Mouse (Mus musculus) right cerebral cortex, adult 18-20 months (tissue): ENCODE measurements around the gene Tln2.
A peak's percentile ranks its signal among the peaks of the same experiment; 100 is the strongest.

Experiments used
- DNase-seq: peaks from one replicate; pipeline ENCODE4 v3.0.0; 2022; ENCODE audit warnings: mixed read lengths

Tln2 gene

DNA sequence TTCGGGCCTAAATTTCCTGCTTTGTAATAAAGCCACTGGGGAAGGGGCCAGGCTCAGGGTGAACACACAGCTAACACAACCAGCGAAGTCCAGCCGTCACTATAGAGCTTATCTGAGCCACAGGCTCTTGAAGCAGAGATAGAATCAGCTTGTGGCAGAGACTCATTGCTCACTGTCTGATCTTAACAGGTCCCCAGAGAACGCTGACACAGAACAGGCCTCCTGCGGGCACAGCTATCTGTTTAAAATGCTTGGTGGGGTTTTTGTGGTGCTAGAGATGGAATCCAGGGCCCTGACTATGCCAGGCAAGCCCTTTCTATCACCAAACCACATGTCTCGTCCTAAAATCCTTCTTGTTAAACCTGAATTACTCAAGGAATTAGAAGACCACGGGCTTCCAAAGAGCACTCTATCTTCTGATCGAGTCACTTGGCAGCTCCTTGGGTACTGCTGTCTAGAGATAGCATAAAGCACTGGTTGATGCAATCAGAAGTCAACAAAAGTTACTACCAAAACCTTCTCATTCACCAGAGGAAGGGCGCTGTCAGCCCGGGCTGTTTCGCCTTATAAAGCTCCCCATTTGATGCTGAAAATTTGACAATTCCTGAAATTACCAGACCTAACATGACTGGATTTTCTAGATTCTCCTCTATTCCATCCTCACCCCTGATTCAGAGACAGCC, 95.9 kb downstream of the Tln2 start:
- DNase-seq = no peak

DNA sequence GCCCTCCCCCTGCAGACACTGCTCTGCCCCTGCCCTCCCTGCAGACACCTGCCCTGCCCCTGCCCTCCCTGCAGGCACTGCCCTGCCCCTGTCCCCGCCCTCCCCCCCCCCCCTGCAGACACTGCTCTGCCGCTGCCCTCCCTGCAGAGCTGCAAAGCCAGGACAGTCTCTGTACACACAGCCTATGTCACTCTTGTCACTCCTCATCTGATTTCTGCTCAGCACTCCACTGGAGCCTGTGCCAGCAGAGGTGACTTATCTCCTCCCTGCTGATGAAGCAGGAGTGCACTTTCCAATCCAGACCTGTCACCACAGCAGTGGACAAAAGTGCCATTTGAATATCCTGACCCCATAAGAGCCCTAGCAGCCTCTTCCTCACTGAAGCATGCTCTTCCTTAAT, 118.0 kb downstream of the Tln2 start:
- DNase-seq = no peak

DNA sequence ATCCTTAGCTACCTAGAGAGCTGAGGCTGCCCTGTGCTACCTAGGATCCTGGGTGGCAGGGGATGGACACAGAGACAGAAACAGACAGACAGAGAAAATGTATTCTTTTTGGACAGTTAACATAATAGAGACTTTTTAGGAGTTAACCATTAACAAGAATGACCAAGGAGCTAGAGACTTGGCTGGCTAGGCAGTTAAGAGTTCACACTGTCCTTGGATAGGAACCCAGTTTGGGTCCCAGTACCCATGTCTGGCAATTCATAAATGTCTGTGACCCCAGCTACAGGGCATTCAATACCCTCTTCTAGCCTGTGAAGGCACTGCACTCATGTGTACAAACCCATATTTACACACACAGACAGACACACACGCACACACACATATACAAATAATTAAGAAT, 122.0 kb downstream of the Tln2 start:
- DNase-seq = no peak

DNA sequence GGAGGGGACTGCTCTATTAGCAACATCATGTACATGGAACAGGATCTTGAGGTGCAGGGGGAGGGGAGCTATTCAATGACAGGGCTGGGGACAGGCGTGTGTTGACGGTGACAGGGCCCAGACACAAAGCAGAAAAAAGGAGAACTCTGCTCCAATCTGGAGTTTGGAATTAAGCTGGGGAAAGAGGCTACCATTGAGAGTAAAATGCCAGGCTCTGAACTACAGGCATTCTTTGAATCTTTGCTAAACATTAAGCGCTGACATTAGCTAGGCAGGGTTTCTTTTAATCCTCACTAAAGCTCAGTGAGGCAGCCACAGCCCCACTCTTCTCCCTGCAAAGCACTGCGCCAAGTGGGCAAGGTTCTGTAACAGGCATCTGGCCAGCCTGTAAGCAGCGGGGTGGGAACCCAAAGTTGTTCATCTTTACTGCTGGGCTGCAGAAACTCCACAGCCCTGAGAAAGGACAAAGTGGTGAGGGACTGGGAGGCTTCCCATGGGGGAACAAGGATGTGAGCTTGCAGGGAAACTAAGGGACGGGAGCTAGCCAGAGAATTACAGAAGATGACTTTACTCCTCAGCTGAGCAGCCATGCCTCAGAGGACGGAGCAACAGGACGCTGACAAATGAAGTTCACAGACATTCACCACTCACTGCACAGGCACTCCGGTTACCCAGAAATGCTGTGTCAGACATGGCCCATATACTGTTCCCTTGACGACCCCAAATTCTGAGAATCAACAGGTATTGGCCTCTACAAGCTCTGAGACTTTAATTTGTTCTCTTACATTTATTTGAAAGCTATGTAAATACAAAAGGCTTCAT, 124.0 kb downstream of the Tln2 start:
- peak; percentile 16 for DNase-seq

DNA sequence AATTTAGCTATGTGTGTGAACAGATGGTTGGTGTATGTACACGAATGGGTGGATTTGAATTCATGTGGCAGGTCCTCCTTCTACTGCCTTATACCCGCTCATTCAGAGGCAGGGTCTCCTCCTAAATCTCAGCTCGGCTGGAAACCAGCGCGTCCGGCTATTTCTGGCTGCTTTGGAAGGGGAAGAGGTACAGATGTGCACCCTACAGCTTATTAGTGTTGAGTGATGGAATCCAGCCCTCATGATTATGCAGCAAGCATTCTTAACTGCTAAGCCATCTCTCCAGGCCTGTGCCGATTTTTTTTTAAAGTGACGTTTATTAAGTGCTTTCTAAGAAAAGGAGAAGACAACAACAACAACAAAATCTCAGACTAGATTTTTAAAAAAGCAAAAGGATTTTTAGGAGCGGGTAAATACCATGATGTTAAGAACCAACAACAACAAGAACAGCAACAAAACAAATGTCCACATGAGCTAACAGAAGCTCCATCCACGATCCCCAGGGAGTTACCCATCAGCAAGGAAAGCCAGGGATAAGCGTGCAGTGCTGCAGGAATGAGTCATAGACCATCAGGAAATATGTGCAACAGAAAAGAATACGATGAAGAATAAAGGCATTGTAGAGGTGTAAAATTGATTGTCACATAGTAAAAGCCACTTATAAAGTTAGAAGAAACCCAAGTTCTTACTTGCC, 130.2 kb downstream of the Tln2 start:
- no peak for DNase-seq

DNA sequence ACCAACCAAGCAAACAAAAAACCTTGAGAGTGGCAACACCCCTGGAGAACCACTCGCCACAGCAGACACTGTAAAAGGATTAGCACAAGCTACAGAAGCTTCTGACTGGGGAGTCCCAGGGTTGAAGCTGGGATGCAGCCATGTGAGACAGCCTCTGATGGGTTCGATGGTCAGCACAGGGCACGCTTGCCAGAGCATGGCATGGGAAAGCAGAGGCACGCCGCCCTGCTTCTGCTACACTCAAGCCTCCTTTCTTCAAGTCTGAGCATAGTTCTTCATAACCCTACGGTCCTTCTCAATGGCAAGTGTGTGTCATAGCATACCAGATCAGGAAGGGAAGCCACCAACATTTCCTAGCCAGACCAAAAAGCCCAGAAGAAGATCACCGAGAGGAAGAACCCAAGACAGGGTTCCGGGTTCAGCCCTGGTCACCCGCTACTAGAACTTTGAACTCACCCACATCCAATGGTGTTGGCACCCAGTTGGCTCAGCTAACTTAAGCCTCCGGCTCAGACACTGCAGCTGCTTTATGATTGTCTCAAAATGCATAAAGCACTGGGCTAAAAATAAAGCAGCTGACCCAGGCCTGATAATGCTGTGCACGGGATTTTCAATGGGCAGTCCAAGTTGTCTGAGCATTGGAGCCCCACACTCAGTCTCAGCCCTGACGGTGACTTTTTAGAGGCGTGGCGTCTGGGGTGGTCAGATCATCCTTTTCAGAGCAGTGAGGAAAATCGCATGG, 131.0 kb downstream of the Tln2 start:
- no peak for DNase-seq

DNA sequence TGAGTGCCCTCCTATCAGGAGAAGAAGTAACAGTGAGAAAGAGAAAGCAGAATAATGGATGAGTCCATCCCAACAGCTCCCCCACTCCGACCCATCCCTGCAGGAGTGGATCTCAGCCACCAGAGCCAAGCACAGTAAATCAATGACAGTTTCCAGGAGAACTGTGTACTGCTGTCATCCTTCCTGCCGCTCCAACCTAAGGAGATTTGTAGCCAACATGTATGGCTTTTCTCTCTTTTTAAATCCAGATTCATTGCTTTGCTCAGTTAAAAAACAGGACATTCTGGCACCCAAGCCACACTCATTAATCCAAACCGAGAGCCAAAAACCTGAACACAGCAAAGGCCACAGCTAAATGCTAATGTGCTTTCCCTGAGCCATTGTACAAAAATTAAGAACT, 133.2 kb downstream of the Tln2 start:
- no peak for DNase-seq

DNA sequence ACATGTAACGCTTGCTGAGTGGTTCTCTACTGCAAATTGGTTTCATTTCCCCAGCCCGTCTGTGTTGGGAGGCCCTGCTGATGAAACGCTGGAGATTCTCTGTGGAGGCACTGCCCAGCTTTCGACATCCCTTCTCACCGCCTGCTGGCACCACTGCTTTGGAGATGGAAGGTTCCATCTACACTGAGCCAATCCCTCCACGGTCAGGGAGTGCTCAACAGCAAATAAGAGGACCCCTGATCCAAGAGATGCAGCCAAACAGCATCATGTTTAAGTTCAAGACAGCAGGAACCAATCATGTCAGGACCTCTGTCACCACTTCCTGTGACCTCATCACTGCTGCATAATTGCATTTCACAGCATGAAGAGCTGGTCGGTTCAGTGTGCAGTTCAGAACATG, 135.4 kb downstream of the Tln2 start:
- DNase-seq = no peak

DNA sequence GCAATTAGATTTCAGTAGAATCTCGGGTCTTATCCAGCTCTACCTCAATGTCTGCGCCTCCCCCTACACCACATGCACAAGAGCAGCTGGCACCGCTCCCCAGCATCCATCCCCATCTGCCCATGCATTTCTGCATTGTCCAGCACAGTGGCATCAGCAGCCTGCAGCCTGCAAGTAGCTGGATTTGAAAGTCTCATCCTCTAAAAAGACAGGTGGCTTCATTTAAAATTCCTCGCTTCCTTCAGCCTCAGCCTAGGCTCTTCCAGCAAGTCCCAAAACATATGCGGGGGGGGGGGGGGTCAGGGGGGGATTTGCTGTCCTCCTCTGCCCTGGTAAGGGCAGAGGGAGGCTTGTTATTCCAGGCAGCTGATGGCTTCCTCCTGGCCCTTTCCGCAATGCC, 141.4 kb downstream of the Tln2 start:
- DNase-seq = peak; percentile 43

DNA sequence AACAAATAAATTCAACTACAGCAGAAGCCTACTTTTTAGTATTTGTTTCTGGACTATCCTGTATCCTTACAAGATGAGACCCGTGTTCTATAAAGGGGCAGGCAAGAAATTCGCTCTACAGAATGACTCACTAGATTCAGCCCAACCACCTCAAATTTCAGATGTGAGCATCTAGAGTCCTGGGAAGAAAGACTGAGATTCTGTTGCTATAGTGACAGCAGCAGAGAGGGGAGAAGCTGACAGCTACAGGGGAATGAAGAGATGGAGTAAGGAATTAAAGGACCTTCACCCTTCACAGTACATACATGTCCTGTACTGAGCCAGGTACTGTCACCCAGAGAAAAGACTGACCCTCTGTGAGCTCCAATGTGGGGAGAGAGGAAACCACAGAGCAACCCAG, 148.8 kb downstream of the Tln2 start:
- DNase-seq = peak; percentile 32

DNA sequence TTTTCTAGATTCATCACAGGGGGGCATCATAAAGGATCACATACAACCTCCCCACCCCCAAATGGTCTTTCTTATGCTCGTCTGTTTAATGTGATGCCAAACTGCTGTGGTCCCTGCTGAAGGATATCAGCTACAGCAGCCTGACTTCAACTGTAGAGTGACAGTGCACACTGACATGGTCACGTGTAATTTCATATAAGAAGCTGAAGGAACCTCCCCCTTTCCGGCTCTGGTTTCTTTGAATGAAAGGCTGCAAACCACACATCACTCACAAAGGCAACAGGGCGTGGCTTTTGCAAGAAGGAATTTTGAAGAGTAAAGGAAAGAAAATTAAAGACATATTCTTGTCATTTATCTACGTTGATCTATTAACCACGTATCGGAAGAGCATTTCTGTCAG, 154.8 kb downstream of the Tln2 start:
- DNase-seq = no peak

DNA sequence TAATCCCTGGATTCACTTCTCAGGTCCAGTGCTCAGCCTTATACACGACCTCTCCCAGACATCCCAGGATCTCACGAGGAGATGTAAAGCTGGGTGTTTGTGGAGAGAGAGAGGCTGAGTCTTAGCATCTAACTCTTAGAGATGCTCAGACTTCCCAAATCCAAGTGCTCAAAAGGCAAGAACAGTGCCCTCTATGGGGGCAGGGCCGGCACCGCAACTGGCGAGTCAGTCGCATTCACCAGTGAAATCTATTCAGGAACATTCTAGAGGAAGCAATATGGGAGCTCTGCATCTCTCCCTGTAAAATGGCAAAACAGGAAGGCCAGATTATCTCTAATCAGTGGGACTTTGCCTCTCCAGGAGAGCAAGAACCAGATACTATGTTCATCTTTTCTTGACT, 159.9 kb downstream of the Tln2 start:
- DNase-seq = no peak

DNA sequence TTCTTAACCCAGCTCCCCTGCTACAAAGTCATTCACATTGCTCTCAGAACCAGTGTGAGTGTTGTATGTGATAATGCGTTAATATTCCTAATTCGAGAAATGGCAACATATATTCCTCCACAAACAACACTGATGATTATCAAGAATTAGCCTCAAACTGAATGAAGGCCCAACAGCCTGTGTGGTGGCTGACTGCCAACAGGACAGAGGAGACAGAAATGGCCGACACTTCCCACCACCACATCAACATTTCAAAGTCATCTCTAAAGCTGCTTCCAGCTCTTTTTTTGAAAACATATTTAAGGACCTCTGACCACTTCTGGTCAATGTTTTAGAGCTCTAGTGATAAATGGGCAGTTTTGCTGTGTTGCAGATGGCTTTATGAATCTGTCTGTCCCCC, 161.7 kb downstream of the Tln2 start:
- DNase-seq = no peak

DNA sequence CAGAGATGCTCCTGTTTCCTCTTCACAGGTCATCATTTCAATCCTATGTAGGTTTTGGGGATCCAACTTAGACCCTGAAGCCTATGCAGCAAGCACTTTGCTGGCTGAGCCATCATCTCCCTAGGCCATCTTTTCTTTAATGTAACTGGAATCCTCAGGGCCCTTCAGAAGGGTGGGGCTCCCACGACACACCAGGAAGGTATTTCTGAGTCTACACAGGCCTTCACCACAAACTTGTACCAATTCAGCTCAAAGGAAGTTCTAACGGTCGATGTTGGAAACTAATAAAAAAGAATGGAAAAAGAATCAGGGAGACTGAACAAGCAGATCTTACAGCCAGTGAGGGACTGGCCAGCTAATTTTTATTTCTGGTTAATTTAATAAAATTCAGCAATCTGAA, 163.1 kb downstream of the Tln2 start:
- DNase-seq = no peak

DNA sequence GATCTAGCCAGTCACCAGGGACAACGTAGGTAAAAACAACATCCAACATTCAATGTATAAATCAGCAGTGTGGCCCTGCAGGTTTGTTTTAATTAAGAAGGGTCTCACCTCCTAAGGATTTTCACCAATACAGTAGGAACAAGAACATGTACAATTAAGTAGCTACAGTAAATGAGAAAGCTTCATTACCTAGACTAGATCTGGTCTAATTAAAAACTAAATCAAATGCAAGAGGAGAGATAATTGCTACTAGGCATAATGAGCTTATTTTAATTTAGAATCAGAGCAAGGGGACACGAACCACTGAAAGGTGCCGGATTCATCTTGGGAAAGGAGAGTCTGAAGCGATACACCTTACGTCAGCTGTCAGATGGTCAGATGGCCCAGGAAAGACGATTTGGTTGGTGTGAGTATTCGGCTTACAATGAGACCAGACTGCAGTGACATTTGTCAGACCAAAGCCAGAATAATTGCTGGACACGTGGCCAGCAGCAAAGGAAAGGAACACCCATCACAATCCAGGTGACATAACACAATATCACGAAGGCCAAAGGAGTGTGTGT, 175.4 kb downstream of the Tln2 start:
- no peak for DNase-seq

DNA sequence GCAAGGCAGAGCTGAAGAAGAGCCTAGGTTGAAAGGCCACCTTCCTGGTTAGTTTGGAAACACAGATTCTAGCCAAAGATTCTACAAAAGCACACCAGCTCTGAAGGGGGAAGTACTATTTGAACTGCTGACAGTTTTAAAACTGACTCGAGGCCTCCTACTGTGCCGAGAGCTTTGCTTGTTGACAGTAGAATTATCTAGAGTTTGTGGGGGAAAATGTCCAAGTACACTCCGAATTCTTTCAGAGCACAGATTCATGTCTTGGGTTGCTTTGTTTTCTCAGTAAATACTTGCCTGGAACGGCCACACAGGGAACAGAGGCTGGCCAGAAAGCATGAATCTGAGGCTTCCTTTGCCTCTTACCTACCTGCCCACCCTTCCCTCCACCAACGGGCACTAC, 179.4 kb downstream of the Tln2 start:
- no peak for DNase-seq

DNA sequence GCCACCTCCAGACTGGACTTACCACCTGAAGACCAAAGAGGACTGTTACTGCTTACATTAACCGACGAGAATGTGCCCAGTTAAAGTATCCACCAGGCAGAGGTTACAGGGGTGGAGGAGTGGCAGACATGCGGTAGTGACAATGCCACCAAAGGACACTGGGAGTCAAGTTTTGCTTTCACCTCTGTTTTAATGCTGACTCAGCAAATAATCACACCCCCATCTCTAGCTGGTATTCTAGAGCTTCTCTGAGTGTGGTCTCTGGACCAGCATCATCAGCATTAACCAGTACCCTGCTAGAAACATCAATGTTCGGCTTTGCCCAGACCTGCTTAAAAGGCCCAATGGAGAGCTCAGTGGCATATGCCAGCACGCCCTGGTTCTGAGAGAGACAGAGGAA, 180.7 kb downstream of the Tln2 start:
- no peak for DNase-seq

DNA sequence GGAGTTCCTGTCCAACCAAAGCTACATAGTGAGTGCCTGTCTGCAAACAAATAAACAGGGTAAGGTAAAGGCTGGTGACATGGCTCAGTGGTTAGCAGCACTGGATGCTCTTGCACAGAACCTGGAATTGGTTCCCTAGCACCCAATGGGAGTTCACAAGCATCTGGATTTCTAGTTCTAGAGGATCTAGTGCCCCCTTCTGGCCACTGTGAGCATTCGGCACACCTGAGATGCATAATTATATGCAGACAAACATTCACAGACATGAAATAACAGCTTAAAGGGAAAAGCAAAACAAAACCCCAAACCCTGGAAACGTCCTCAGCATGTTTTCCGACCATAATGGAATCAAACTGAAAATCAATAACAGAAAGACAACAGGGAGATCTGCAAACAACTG, 191.4 kb downstream of the Tln2 start:
- DNase-seq = no peak

DNA sequence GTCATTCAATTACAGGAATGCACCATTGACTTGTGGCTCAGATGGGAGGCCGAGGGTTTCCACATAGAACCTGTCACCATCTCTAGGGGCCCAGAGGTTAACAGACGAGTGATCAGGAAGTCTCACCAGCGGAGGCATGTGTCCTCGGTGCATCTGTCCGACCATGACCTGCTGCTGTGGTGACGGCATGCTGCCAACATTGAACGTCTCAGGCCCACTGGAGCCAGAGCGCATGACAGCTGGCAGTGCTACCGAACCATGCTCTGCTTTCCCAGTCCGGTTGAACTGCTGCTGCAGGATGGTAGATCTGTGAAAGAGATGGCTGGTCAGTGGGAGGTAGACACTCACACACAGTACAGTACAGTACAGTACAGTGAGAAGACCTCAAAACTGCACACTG, 197.0 kb downstream of the Tln2 start:
- DNase-seq = no peak

DNA sequence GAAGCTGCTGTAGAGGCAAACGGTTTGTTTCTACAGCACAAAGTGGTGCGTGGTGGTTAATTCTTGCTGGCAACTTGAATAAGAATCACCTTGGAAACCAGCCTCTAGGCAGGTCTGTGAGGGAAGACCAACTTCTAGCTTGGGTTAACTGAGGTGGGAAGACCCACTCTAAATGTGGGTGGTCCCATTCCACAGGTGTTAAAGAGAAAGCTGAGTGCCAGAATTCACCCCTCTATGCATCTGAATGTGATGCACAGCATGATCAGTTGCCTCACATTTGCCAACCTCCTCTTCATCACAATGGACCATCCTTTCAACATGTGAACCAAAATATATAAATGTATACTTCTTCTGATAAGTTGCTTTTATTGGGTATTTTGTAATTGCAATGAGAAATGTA, 197.4 kb downstream of the Tln2 start:
- DNase-seq = no peak

DNA sequence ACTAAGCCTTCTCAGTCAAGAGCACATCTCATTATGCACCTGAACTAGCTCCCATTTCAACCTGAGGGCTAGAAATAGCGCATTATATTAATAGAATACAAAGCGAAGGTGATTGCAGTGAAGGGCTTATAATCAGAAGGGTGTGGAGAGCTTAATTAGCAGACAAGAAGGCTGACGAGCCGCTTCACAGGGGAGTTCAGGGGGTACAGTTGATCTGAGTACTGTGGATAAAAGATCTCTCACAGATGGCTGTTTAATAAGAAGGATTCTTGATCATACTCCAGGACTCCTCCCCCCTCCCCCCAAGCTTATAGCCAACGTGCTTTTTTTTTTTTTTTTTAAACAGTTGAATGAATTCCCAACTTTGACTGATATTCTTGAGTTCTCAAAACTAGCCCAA, 198.0 kb downstream of the Tln2 start:
- DNase-seq = no peak

DNA sequence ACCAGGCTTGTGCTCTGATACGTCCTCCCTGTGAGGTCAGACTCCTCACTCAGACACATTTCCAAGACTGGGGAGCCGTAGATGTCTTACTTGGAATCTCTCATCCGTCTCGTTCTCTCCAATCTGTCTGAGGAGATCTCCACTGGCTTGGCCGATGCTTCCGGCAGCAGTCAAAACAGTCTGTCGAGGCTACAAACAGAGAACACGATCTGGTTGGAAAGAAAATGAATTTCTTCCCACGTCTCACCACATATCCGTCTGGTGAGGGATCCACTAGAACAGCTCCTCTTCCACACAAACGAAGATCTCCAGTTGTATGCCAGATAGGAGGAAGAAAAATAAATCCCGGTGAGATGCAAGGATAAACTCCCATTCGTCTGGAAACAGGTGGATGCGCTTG, 205.1 kb downstream of the Tln2 start:
- peak; percentile 18 for DNase-seq

DNA sequence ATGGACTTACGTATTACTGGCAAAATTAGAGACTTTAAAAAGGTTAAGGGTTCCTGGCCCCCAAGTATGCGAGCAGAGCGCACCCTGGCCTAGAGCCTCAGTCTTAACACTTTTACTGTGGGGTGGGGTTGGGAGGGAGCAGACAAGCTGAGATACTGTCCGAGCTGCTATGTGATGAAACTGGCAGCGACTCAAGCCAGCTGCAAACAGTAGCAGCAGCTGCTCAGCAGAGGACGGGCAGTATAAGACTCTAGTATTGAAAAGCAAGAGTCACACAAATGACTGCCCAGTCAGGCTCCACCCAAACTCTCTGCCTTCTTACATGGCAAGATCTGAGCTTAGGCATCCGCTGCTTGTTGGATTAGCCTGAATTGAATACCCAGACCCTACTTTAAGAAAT, 206.1 kb downstream of the Tln2 start:
- no peak for DNase-seq
